Mouse (Mus musculus): ENCODE measurements around the gene Clstn1.
"Not testable (repeated sequence)": the region's sequence is repeated elsewhere in the genome, so short reads cannot be mapped to it uniquely, and the experiment has no call there.

Gene Clstn1

GRCm38 (mm10) chr4:149600130-149600529 lies 13.9 kb downstream of the Clstn1 start:
- no peak for DNase-seq (ENCODE audit: low spot score)

GRCm38 (mm10) chr4:149601484-149601883 lies 15.2 kb downstream of the Clstn1 start:
- DNase-seq (ENCODE audit: low spot score) = peak; percentile 17

GRCm38 (mm10) chr4:149602236-149602635 lies 16.0 kb downstream of the Clstn1 start:
- no peak for DNase-seq (ENCODE audit: low spot score)

GRCm38 (mm10) chr4:149603860-149604259 lies 17.6 kb downstream of the Clstn1 start:
- DNase-seq (ENCODE audit: low spot score) = no peak

GRCm38 (mm10) chr4:149604518-149604917 lies 18.2 kb downstream of the Clstn1 start:
- no peak for DNase-seq (ENCODE audit: low spot score)

- no peak for DNase-seq (ENCODE audit: low spot score)
Measured at GRCm38 (mm10) chr4:149606056-149606455, 19.8 kb downstream of the Clstn1 start.

GRCm38 (mm10) chr4:149606766-149607358 lies 20.6 kb downstream of the Clstn1 start:
- DNase-seq (ENCODE audit: low spot score) = no peak

GRCm38 (mm10) chr4:149607591-149608308 lies 21.5 kb downstream of the Clstn1 start:
- no peak for DNase-seq (ENCODE audit: low spot score)

- DNase-seq (ENCODE audit: low spot score) = no peak
Measured at GRCm38 (mm10) chr4:149608309-149608638, 22.0 kb downstream of the Clstn1 start.

GRCm38 (mm10) chr4:149609256-149610025 lies 23.2 kb downstream of the Clstn1 start:
- DNase-seq (ENCODE audit: low spot score) = no peak

GRCm38 (mm10) chr4:149611376-149612044 lies 25.2 kb downstream of the Clstn1 start:
- no peak for DNase-seq (ENCODE audit: low spot score)

GRCm38 (mm10) chr4:149613497-149613896 lies 27.2 kb downstream of the Clstn1 start:
- not testable (repeated sequence) for DNase-seq (ENCODE audit: low spot score)

GRCm38 (mm10) chr4:149614869-149615268 lies 28.6 kb downstream of the Clstn1 start:
- DNase-seq (ENCODE audit: low spot score) = no peak

- not testable (repeated sequence) for DNase-seq (ENCODE audit: low spot score)
Measured at GRCm38 (mm10) chr4:149616999-149617398, 30.7 kb downstream of the Clstn1 start.

- no peak for DNase-seq (ENCODE audit: low spot score)
Measured at GRCm38 (mm10) chr4:149619988-149620387, 33.7 kb downstream of the Clstn1 start.

- no peak for DNase-seq (ENCODE audit: low spot score)
Measured at GRCm38 (mm10) chr4:149621286-149621685, 35.0 kb downstream of the Clstn1 start.

- no peak for DNase-seq (ENCODE audit: low spot score)
Measured at GRCm38 (mm10) chr4:149623711-149624110, 37.4 kb downstream of the Clstn1 start.

GRCm38 (mm10) chr4:149626809-149627208 lies 40.5 kb downstream of the Clstn1 start:
- no peak for DNase-seq (ENCODE audit: low spot score)

GRCm38 (mm10) chr4:149628372-149628771 lies 42.1 kb downstream of the Clstn1 start:
- DNase-seq (ENCODE audit: low spot score) = no peak

GRCm38 (mm10) chr4:149628810-149629209 lies 42.5 kb downstream of the Clstn1 start:
- DNase-seq (ENCODE audit: low spot score) = no peak

- no peak for DNase-seq (ENCODE audit: low spot score)
Measured at GRCm38 (mm10) chr4:149632670-149633307, 46.5 kb downstream of the Clstn1 start.

- DNase-seq (ENCODE audit: low spot score) = no peak
Measured at GRCm38 (mm10) chr4:149634157-149634556, 47.9 kb downstream of the Clstn1 start.

Data from yolk sac, embryonic 10.5 days (tissue).